Mouse (Mus musculus) liver, embryonic 12.5 days (tissue): ENCODE measurements around the gene Vwa7. TPM values are rescaled to one million over a fixed set of nuclear protein-coding genes. Genes with fewer than 3 reads are reported as not detected.

Experiments used
- ATAC-seq: fragments of 200-750 bp; cut with Nextera tagmentation; 2 replicates; pipeline ENCODE4 v1.8.0; 2017; ENCODE audit warnings: moderate number of reproducible peaks, mild to moderate bottlenecking, moderate library complexity
- H3K27ac ChIP-seq: fragments of 300-500 bp; sonication (generic); 2 replicates; pipeline ENCODE4 v1.5.1; 2016; ENCODE audit warnings: mild to moderate bottlenecking
- H3K27me3 ChIP-seq: fragments of 300-500 bp; sonication (generic); replicated peaks from 2 replicates; pipeline ENCODE4 v1.6.1; 2016; ENCODE audit warnings: mild to moderate bottlenecking, moderate library complexity
- H3K36me3 ChIP-seq: fragments of 300-500 bp; sonication (generic); 2 replicates; pipeline ENCODE4 v1.6.1; 2016; ENCODE audit warnings: mild to moderate bottlenecking, moderate library complexity
- H3K4me1 ChIP-seq: fragments of 300-500 bp; sonication (generic); 2 replicates; pipeline ENCODE4 v1.6.1; 2016
- H3K4me2 ChIP-seq: fragments of 300-500 bp; sonication (generic); 2 replicates; pipeline ENCODE4 v1.6.1; 2016; ENCODE audit warnings: mild to moderate bottlenecking, moderate library complexity
- H3K4me3 ChIP-seq: fragments of 300-500 bp; sonication (generic); 2 replicates; pipeline ENCODE4 v1.5.1; 2016; ENCODE audit warnings: mild to moderate bottlenecking, moderate library complexity
- H3K9ac ChIP-seq: fragments of 300-500 bp; sonication (generic); 2 replicates; pipeline ENCODE4 v1.6.1; 2016; ENCODE audit warnings: mild to moderate bottlenecking, moderate library complexity
- H3K9me3 ChIP-seq: fragments of 300-500 bp; sonication (generic); replicated peaks from 2 replicates; pipeline ENCODE4 v1.6.1; 2016; ENCODE audit warnings: mild to moderate bottlenecking, moderate library complexity
- WGBS: fragments of 180-500 bp; shearing (Covaris S2); methylation state at CpG from one replicate; pipeline ENCODE4 v1.1.7; 2016; ENCODE audit not compliant: insufficient replicate concordance; 5-methylcytosine and 5-hydroxymethylcytosine counted together
- polyA plus RNA-seq: library from polyadenylated mRNA; unstranded; fragments of >200 nt; fragmentation: Nextera tagmentation; extraction: Ambion mirVana; gene quantifications from 2 replicates; pipeline ENCODE4 v1.2.1, GENCODE M21; 2016

Vwa7 gene
- polyA plus RNA-seq, 1 experiment from 2014 or later, result 0.15 TPM

- ATAC-seq, result no peak
- H3K9ac ChIP-seq, result no peak overlapping the region
- H3K9me3 ChIP-seq, result no peaks in the 10 kb centered on the region
- WGBS, result 72% methylated on average over 10 of the region's 10 CpGs
- H3K36me3 ChIP-seq, result peaks cover 51% of the 10 kb centered on the region
- no peak overlapping the region for H3K4me2 ChIP-seq
- H3K27me3 ChIP-seq, result no peaks in the 10 kb centered on the region
- 0 out of 2 replicates have a peak overlapping the region, but pooled peaks have one; percentile 2 for H3K27ac ChIP-seq
- H3K4me1 ChIP-seq, result peaks cover 37% of the 10 kb centered on the region
- H3K4me3 ChIP-seq, result no peak overlapping the region
These were observed 669 bp downstream of the Vwa7 start for GRCm38 (mm10) chr17:35016791-35017705.

DNA sequence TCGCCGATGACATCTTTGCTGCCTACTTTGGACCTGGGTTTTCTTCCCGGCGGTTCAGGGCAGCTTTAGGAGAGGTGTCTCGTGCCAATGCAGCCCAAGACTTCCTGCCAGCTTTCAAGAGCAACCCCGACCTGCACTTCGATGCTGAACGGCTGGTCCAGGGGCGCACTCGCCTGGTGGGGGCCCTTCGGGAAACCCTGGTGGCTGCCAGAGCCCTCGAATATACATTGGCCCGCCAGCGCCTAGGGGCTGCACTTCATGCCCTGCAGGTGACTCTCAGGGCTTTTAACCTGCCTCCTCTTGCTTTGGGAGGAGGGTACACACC is 1.3 kb downstream of the Vwa7 start:
- H3K9ac ChIP-seq, result no peak overlapping the region
- H3K4me3 ChIP-seq, result no peak overlapping the region
- WGBS, result 68% methylated on average over 14 of the region's 14 CpGs
- no peak overlapping the region for H3K4me2 ChIP-seq
- no peaks in the 10 kb centered on the region for H3K27me3 ChIP-seq
- H3K36me3 ChIP-seq, result peaks cover 45% of the 10 kb centered on the region
- ATAC-seq, result no peak
- peaks cover 43% of the 10 kb centered on the region for H3K4me1 ChIP-seq
- H3K27ac ChIP-seq, result no peak overlapping the region
- H3K9me3 ChIP-seq, result no peaks in the 10 kb centered on the region

DNA sequence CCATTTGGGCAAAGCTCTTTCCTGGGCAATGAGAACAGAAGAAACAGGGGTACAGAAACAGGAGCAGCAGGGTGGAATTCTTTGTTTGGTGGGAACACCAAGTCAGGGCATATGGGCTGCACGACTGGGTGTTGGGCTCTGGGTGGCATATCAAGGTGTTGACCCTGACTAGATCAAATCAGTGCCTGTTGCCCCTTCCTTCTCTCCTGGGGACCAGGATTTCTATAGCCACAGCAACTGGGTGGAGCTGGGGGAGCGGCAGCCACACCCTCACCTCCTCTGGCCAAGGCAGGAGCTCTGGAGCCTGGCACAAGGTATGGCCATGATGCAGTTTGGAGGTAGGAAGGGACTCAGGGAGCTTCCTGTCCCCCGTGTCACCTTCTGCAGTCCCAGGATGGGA is 1.8 kb downstream of the Vwa7 start:
- H3K4me2 ChIP-seq, result no peak overlapping the region
- no peak for ATAC-seq
- H3K4me3 ChIP-seq, result no peak overlapping the region
- WGBS, result 56% methylated on average over 3 of the region's 3 CpGs
- H3K36me3 ChIP-seq, result peaks cover 40% of the 10 kb centered on the region
- no peak overlapping the region for H3K9ac ChIP-seq
- no peaks in the 10 kb centered on the region for H3K9me3 ChIP-seq
- peaks cover 48% of the 10 kb centered on the region for H3K4me1 ChIP-seq
- no peaks in the 10 kb centered on the region for H3K27me3 ChIP-seq
- no peak overlapping the region for H3K27ac ChIP-seq

DNA sequence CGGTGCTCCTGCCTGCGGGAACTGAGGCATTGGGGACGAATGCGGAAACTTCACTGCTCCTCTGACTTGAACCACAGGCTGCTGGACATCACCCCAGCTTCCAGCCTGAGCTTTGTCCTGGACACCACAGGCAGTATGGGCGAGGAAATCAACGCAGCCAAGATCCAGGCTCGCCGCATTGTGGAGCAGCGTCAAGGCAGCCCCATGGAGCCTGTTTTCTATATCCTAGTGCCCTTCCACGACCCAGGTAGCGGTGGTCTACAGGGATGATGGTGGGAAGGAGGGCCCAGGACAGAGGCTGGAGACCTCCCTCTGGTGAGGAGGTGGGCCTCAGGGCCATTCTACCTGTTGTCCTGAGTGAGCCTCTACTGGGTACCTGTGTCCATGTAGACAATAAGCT is 3.5 kb downstream of the Vwa7 start:
- no peak overlapping the region for H3K4me3 ChIP-seq
- no peak overlapping the region for H3K9ac ChIP-seq
- H3K36me3 ChIP-seq, result peaks cover 23% of the 10 kb centered on the region
- H3K27me3 ChIP-seq, result 0 out of 2 replicates have a peak, but pooled peaks cover 3% of the 10 kb centered on the region
- H3K4me2 ChIP-seq, result no peak overlapping the region
- peaks cover 65% of the 10 kb centered on the region for H3K4me1 ChIP-seq
- WGBS, result 81% methylated on average over 11 of the region's 11 CpGs
- no peak overlapping the region for H3K27ac ChIP-seq
- no peak for ATAC-seq
- no peaks in the 10 kb centered on the region for H3K9me3 ChIP-seq

DNA sequence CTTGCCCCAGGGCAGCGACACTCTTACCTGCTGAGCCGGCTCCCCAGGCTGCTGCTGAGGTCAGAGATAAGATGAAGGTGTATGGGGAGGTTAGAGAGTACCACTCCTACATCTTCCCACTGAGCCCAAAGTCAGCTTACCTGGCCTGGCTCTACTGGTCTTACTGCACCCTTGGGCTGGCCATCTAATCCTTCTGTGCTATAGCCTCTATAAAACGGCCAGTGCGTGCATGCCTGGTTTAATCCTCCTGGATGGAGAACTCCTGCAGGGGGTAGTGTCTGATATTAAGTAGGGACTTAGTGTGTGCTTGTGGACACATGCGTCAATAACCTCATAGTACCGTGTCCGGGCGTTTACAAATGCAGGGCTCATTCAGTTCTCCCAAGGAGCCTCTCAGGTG is 4.2 kb downstream of the Vwa7 start:
- no peaks in the 10 kb centered on the region for H3K9me3 ChIP-seq
- no peak overlapping the region for H3K9ac ChIP-seq
- 0 out of 2 replicates have a peak, but pooled peaks cover 3% of the 10 kb centered on the region for H3K27me3 ChIP-seq
- no peak for ATAC-seq
- H3K4me3 ChIP-seq, result no peak overlapping the region
- no peak overlapping the region for H3K4me2 ChIP-seq
- 74% methylated on average over 8 of the region's 8 CpGs for WGBS
- H3K4me1 ChIP-seq, result peaks cover 71% of the 10 kb centered on the region
- H3K36me3 ChIP-seq, result peaks cover 16% of the 10 kb centered on the region
- no peak overlapping the region for H3K27ac ChIP-seq

GRCm38 (mm10) chr17:35021163-35021808 is 4.9 kb downstream of the Vwa7 start:
- Histone ChIP-seq H3K4me3 (peak overlapping the region; percentile 18), H3K4me2 (peak overlapping the region; percentile 57), H3K36me3 (peaks cover 9% of the 10 kb centered on the region), H3K4me1 (peaks cover 74% of the 10 kb centered on the region), H3K9me3 (no peaks in the 10 kb centered on the region), H3K9ac (peak overlapping the region; percentile 47; the same call in 1 of the 2 replicates), H3K27me3 (0 out of 2 replicates have a peak, but pooled peaks cover 3% of the 10 kb centered on the region), H3K27ac (peak overlapping the region; percentile 77)
- 3% methylated on average over 17 of the region's 17 CpGs for WGBS
- ATAC-seq, result peak; percentile 13; the same call in 1 of the 2 replicates

DNA sequence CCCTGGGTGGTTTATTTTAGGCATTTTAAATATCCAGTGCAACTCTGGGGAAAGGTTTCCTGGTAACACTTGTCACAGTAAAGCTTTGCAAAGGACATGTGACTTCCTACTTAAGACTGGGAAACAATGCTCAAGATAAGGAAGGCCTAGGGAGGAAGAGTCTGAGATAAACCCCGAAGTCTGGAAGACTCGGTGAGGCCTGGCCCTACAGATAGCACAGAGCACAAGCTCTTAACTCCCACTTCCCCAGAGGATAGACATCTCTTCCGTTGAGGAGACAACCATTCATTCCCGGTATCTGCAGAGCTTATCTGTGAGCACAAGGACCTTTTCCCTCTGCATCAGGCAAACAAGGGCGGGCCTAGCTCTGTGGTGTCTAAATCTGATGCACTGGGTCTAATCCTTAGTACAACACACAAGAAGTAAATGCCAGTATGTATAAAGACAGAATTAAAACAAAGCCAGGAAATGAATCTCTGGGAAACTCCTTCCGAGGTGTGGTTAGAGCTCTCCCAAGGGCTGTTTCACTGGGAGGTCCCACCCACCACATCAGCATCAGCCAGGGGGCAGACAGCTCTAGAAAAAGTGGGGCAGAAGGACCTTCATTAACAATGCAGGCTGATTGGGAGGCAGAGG is 5.6 kb downstream of the Vwa7 start:
- H3K27ac ChIP-seq, result peak overlapping the region; percentile 77

GRCm38 (mm10) chr17:35022541-35023060 is 6.2 kb downstream of the Vwa7 start:
- Histone ChIP-seq H3K4me2 (peak overlapping the region; percentile 57; the same call in 1 of the 2 replicates), H3K9me3 (no peaks in the 10 kb centered on the region), H3K36me3 (no peaks in the 10 kb centered on the region), H3K4me1 (peaks cover 74% of the 10 kb centered on the region), H3K9ac (no peak overlapping the region), H3K27me3 (0 out of 2 replicates have a peak, but pooled peaks cover 3% of the 10 kb centered on the region), H3K27ac (peak overlapping the region; percentile 77), H3K4me3 (no peak overlapping the region)
- ATAC-seq, result no peak
- WGBS, result 60% methylated on average over 8 of the region's 8 CpGs

More for the DNA sequence above, 5.6 kb downstream of the Vwa7 start:
- Histone ChIP-seq H3K27me3 (0 out of 2 replicates have a peak, but pooled peaks cover 3% of the 10 kb centered on the region), H3K36me3 (peaks cover 2% of the 10 kb centered on the region), H3K4me2 (peak overlapping the region; percentile 57), H3K4me3 (no peak overlapping the region), H3K4me1 (peaks cover 70% of the 10 kb centered on the region), H3K9me3 (no peaks in the 10 kb centered on the region), H3K9ac (no peak overlapping the region)
- 5% methylated on average over 6 of the region's 6 CpGs for WGBS
- ATAC-seq, result peak; percentile 90

DNA sequence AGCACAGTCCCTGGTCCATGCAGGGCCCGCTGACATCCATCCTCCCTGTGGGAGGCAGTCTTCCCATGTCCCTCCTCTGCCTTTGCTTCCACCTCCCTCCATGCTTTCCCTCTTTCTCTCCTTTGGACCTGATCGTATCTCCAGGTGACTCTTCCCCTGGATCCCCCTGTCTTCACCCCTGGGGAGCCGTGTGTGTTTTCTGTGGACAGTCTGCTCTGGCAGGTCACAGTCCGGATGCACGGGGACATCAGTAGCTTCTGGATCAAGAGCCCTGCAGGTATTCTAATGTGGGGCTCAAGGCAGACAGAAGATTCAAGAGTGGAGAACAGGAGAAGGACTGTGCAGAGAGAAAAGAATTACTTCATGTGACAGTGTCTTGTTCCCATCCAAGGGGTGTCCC is 6.8 kb downstream of the Vwa7 start:
- Histone ChIP-seq H3K27ac (peak overlapping the region; percentile 77; the same call in 1 of the 2 replicates), H3K4me1 (peaks cover 74% of the 10 kb centered on the region), H3K36me3 (no peaks in the 10 kb centered on the region), H3K9ac (0 out of 2 replicates have a peak overlapping the region, but pooled peaks have one; percentile 13), H3K4me2 (no peak overlapping the region), H3K4me3 (no peak overlapping the region), H3K9me3 (no peaks in the 10 kb centered on the region), H3K27me3 (0 out of 2 replicates have a peak, but pooled peaks cover 3% of the 10 kb centered on the region)
- no peak for ATAC-seq
- WGBS, result 79% methylated on average over 5 of the region's 5 CpGs

- 0 out of 2 replicates have a peak, but pooled peaks cover 3% of the 10 kb centered on the region for H3K27me3 ChIP-seq
- peak overlapping the region; percentile 42 for H3K27ac ChIP-seq
- H3K36me3 ChIP-seq, result no peaks in the 10 kb centered on the region
- 0 out of 2 replicates have a peak overlapping the region, but pooled peaks have one; percentile 4 for H3K4me2 ChIP-seq
- 19% methylated on average over 4 of the region's 4 CpGs for WGBS
- H3K9me3 ChIP-seq, result no peaks in the 10 kb centered on the region
- H3K4me3 ChIP-seq, result no peak overlapping the region
- peaks cover 79% of the 10 kb centered on the region for H3K4me1 ChIP-seq
- no peak for ATAC-seq
- 0 out of 2 replicates have a peak overlapping the region, but pooled peaks have one; percentile 13 for H3K9ac ChIP-seq
These were observed 7.4 kb downstream of the Vwa7 start for GRCm38 (mm10) chr17:35023756-35024155.

DNA sequence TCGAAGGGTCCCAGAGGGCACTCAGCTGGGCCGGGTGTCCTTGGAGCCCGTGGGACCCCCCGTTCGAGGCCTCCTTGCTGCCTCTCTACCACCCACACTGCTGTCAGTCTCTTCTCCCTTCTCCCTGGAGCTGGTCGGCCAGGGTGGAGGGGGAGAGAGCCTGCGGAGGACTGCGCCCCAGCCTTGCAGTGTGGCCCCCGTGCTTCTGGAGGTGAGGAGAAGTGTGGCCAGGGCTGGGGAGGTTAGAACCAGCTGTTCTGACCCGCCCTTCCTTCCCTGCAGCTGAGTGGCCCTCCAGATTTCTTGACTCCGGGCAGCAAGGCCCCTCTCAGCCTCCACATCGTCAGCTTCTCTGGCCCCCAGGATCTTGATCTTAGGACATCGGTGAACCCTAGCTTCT is 7.9 kb downstream of the Vwa7 start:
- H3K4me3 ChIP-seq, result no peak overlapping the region
- no peaks in the 10 kb centered on the region for H3K36me3 ChIP-seq
- 0 out of 2 replicates have a peak, but pooled peaks cover 3% of the 10 kb centered on the region for H3K27me3 ChIP-seq
- ATAC-seq, result no peak
- no peak overlapping the region for H3K4me2 ChIP-seq
- 52% methylated on average over 13 of the region's 13 CpGs for WGBS
- no peaks in the 10 kb centered on the region for H3K9me3 ChIP-seq
- H3K4me1 ChIP-seq, result peaks cover 84% of the 10 kb centered on the region
- peak overlapping the region; percentile 39 for H3K27ac ChIP-seq
- no peak overlapping the region for H3K9ac ChIP-seq
